Mouse (Mus musculus) heart, adult 2 months (tissue): ENCODE measurements at regions not wholly inside any gene's neighbourhood (a gene's known extent, or its start where the extent isn't known, plus 50 kb on each side); places are given as distances from the start of the nearest gene placed in this dataset.

Experiments
- CTCF ChIP-seq: fragments of 200-600 bp; IDR thresholded peaks from 2 replicates; pipeline ENCODE4 v1.8.1; 2022; ENCODE audit warnings: antibody characterized with exemption, mild to moderate bottlenecking, moderate library complexity
- EP300 ChIP-seq: fragments of 200-500 bp; IDR thresholded peaks from 2 replicates; pipeline ENCODE4 v1.6.1; 2011; ENCODE audit warnings: low read depth, low read length, control low read depth; ENCODE audit not compliant: insufficient read depth
- POLR2A ChIP-seq: fragments of 200-500 bp; IDR thresholded peaks from 2 replicates; pipeline ENCODE4 v1.6.1; 2011; ENCODE audit warnings: mild to moderate bottlenecking, low read depth, low read length, control low read depth; ENCODE audit not compliant: insufficient read depth

DNA sequence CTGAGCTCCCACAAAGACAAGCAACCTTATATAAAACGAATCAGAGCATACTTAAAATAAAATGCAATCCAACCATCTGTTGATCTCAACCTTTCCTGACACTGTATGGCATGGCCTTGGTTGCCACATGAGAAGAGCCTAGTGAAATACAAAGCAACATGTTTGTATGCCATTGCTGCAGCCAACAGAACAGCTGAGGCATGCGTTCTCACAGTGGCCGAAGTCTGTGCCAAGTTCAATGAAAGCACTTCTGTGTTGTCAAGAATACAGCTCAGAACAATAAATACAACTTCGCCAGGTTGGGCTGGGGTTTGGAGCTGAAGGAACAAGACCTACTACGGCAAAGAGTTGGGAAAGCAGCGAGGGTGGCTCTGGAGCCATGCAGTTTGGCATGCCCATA is 872.2 kb downstream of the Epha4 start:
- TF ChIP-seq POLR2A = no peak
- no peak for TF ChIP-seq EP300
- no peak for TF ChIP-seq CTCF
